14 mouse cellular contexts compared by ENCODE assay signal in the genomic region with DNA sequence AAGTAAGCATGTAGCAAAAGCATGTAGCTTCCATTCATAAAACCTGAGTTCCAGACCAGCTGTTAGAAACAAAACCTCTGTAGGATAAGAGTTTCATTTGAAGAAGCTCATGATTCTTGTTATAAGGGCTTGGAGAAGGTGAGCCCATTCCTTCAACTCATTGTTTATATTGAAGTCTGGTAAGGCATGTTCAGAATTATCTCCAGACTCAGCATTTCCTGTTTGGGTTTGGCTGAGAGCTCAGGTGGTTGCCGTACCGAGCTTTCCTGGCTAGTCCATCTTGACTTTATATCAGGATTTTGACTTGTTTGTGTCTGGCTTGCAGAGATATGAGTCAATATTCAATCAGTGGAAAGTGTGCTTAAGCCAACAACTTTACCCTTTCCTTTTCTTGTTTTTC.
"Had no signal": no experiment of that assay in that cellular context is flagged by ENCODE, and none has a peak within 500 bp of the region (broad histone marks: within the 10 kb centered on the region; RNA-seq: fewer than 3 reads in every experiment).

No protein-coding gene starts in this region.

- H3K27me3 ChIP-seq: midbrain, embryonic 13.5 days; midbrain, embryonic 15.5 days; neural tube, embryonic 12.5 days; stomach, embryonic 15.5 days had no signal

- H3K4me2 ChIP-seq: lung, embryonic 14.5 days; midbrain, embryonic 11.5 days; midbrain, embryonic 13.5 days; midbrain, embryonic 15.5 days; neural tube, embryonic 12.5 days; stomach, embryonic 15.5 days had no signal

- ATAC-seq: midbrain, embryonic 13.5 days; midbrain, embryonic 15.5 days had no signal

- H3K36me3 ChIP-seq: midbrain, embryonic 13.5 days; midbrain, embryonic 15.5 days; neural tube, embryonic 12.5 days; stomach, embryonic 15.5 days had no signal

- H3K27ac ChIP-seq: macrophage; midbrain, embryonic 13.5 days; midbrain, embryonic 15.5 days; neural tube, embryonic 12.5 days; stomach, embryonic 15.5 days; stomach, postnatal 0 days had no signal

- H3K4me1 ChIP-seq: midbrain, embryonic 13.5 days; midbrain, embryonic 15.5 days; neural tube, embryonic 12.5 days; stomach, embryonic 15.5 days had no signal

- H3K4me3 ChIP-seq: midbrain, embryonic 13.5 days; midbrain, embryonic 15.5 days; neural tube, embryonic 12.5 days; stomach, embryonic 15.5 days had no signal

- H3K9me3 ChIP-seq: midbrain, embryonic 13.5 days; midbrain, embryonic 15.5 days; neural tube, embryonic 12.5 days; stomach, embryonic 15.5 days had no signal

- DNase-seq: lung, adult 18-20 months; lung, embryonic 14.5 days; lung, postnatal 10 days; right cerebral cortex, postnatal 14 days; thymus, adult 2 months; thymus, postnatal 25 days; thymus, postnatal 4 days had no signal

- H3K9ac ChIP-seq: lung, embryonic 14.5 days; midbrain, embryonic 13.5 days; midbrain, embryonic 15.5 days; neural tube, embryonic 12.5 days; stomach, embryonic 15.5 days had no signal
